Mouse (Mus musculus): ENCODE data around the gene Syt8.

DNA sequence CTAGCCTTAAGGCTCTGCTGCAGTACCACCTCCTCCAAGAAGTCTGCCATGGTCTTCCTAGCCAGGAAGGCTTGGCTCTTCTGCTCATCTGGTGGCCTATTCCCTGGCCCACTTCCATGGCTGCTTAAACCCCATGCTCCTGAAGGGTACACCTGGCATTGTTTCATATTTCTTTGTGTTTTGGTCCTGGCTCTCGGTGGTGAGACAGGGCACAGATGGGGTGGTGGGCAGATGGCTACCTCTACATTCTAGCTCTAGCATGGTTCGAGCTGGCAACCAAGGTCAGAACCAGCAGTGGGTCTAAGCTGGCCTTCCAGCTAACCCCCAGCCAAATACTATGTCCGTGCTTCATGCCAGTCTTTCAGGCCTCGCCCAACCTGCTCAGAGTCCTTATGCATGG lies 38.3 kb downstream of the Syt8 start:
- TF ChIP-seq TAL1 (IDR thresholded peaks at IDR 0.05; ENCODE audit: low read length) (no peak), GATA1 (IDR thresholded peaks at IDR 0.05; ENCODE audit: low read length) (no peak)

Measured in erythroblast, embryonic 14.5 days (primary cell).